Mouse (Mus musculus) limb, embryonic 14.5 days (tissue): ENCODE measurements around the gene Oscar. TPM values are rescaled to one million over a fixed set of nuclear protein-coding genes. Genes with fewer than 3 reads are reported as not detected.

Experiments
- ATAC-seq: fragments of 200-750 bp; cut with Nextera tagmentation; 2 replicates; pipeline ENCODE4 v1.8.0; 2017; ENCODE audit warnings: low read depth, moderate number of reproducible peaks, moderate TSS enrichment; ENCODE audit not compliant: low FRiP score
- DNase-seq: peaks from one replicate; pipeline ENCODE4 v3.0.0-alpha.2; 2015; ENCODE audit warnings: low spot score
- H3K27ac ChIP-seq: fragments of 300-500 bp; sonication (generic); replicated peaks from 2 replicates; pipeline ENCODE4 v1.5.1; 2014; ENCODE audit warnings: low read depth, mild to moderate bottlenecking, low read length, moderate library complexity, mixed read lengths
- H3K27me3 ChIP-seq: fragments of 300-500 bp; sonication (generic); 2 replicates; pipeline ENCODE4 v1.6.1; 2014; ENCODE audit warnings: low read length, mixed read lengths; ENCODE audit not compliant: control insufficient read depth, insufficient read depth
- H3K36me3 ChIP-seq: fragments of 300-500 bp; sonication (generic); 2 replicates; pipeline ENCODE4 v1.6.1; 2014; ENCODE audit warnings: mild to moderate bottlenecking, low read length, moderate library complexity, mixed read lengths; ENCODE audit not compliant: control insufficient read depth, insufficient read depth
- H3K4me1 ChIP-seq: fragments of 300-500 bp; sonication (generic); 2 replicates; pipeline ENCODE4 v1.6.1; 2014; ENCODE audit warnings: antibody characterized with exemption, low read length, mixed read lengths; ENCODE audit not compliant: control insufficient read depth, insufficient read depth
- H3K4me2 ChIP-seq: fragments of 300-500 bp; sonication (generic); replicated peaks from 2 replicates; pipeline ENCODE4 v1.6.1; 2014; ENCODE audit warnings: low read depth, mild to moderate bottlenecking, low read length, moderate library complexity; ENCODE audit not compliant: severe bottlenecking
- H3K4me3 ChIP-seq: fragments of 300-500 bp; sonication (generic); replicated peaks from 2 replicates; pipeline ENCODE4 v1.5.1; 2014; ENCODE audit warnings: low read length
- H3K9ac ChIP-seq: fragments of 300-500 bp; sonication (generic); 2 replicates; pipeline ENCODE4 v1.6.1; 2014; ENCODE audit warnings: mild to moderate bottlenecking, low read depth, low read length, moderate library complexity; ENCODE audit not compliant: severe bottlenecking
- H3K9me3 ChIP-seq: fragments of 300-500 bp; sonication (generic); 2 replicates; pipeline ENCODE4 v1.6.1; 2016; ENCODE audit warnings: low read length; ENCODE audit not compliant: control insufficient read depth
- POLR2A ChIP-seq: fragments of 200-500 bp; IDR thresholded peaks from 2 replicates; pipeline ENCODE4 v1.8.0; 2012; ENCODE audit warnings: inconsistent platforms, mild to moderate bottlenecking, moderate library complexity, borderline replicate concordance; ENCODE audit not compliant: insufficient read depth, insufficient read length; ENCODE audit errors: extremely low read depth
- WGBS: fragments of 180-500 bp; shearing (Covaris S2); extraction: QIAGEN DNeasy Blood & Tissue Kit; methylation state at CpG from one replicate; pipeline ENCODE4 v1.1.7; 2014; 5-methylcytosine and 5-hydroxymethylcytosine counted together
- polyA plus RNA-seq, 2 experiments: library from polyadenylated mRNA; depleted of rRNA in 1 of 2; stranded (reverse) in 1 of 2; unstranded in 1 of 2; fragments of >200 nt; fragmentation: Nextera tagmentation in 1 of 2; extraction: Ambion mirVana in 1 of 2; gene quantifications; 2 replicates each; pipeline versions ENCODE4 v1.2.1 to v1.2.3; 2012 to 2014

The Oscar gene
- polyA plus RNA-seq, 2 experiments, result 0.40 to 1.1 TPM

DNA sequence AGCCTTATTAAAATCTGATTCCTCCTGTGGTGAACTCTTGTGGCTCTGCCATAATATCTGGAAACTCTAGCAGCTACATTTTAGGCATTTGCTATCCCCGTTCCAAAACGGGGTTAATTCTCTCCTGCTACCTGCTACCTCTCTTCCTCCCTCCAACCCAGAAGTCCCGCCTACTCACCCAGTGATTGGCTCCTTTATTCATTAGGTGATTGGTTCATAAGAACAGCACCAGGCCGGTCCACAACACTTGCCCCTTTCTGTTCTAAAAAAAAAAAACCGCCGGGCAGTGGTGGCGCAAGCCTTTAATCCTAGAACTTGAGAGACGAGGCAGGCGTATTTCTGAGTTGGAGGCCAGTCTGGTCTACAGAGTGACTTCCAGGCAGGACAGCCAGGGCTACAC lies 20.8 kb downstream of the Oscar start:
- Histone ChIP-seq H3K4me1 (no peaks in the 10 kb centered on the region), H3K4me3 (no peak overlapping the region), H3K27ac (no peak overlapping the region), H3K9me3 (no peaks in the 10 kb centered on the region), H3K36me3 (no peaks in the 10 kb centered on the region), H3K9ac (no peak overlapping the region), H3K27me3 (no peaks in the 10 kb centered on the region), H3K4me2 (no peak overlapping the region)
- no peak for TF ChIP-seq POLR2A
- no peak for DNase-seq
- no peak for ATAC-seq
- WGBS, result 14% methylated on average over 9 of the region's 9 CpGs

DNA sequence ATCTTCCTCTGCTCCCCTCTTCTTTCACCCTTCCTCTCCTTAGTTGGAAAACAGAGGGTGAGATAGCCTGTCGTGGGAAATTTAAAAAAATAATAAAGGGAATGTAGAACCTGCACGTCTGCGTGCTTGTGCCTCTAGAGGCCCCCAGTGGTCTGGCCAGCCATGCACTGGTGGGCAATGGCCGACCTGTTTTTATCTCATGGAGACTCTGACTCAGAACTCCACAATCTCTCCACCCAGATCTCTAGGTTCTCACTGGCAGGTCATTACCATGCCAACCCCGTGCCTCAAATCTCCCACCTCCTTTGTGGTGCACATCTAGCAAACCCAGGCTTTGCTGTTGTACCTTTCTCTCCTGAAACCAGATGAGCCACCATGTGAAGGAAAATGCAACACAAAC lies 21.3 kb downstream of the Oscar start:
- Histone ChIP-seq H3K4me3 (no peak overlapping the region), H3K9ac (no peak overlapping the region), H3K4me2 (no peak overlapping the region), H3K4me1 (no peaks in the 10 kb centered on the region), H3K27ac (no peak overlapping the region), H3K36me3 (no peaks in the 10 kb centered on the region), H3K9me3 (no peaks in the 10 kb centered on the region), H3K27me3 (no peaks in the 10 kb centered on the region)
- no peak for TF ChIP-seq POLR2A
- no peak for ATAC-seq
- no peak for DNase-seq
- WGBS, result 27% methylated on average over 5 of the region's 5 CpGs

DNA sequence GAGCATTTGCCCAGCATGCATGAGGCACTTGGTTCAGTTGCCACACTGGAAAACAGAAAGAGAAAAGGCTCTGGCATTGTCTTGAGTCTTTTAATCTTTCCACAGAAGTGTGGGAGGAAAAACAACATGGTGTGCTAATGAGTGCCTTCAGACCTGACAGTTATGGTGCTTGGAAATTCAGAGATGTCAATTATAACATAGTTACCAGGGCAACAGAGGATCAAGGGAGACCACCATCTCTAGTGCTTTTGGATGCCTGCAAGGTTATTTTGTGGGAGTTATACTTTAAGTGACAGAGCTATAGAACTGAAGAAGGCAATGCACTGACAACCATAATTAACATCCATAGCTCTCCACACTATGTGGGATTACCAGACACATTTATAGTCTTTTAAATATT lies 22.1 kb downstream of the Oscar start:
- ATAC-seq, result no peak
- H3K36me3 ChIP-seq, result no peaks in the 10 kb centered on the region

DNA sequence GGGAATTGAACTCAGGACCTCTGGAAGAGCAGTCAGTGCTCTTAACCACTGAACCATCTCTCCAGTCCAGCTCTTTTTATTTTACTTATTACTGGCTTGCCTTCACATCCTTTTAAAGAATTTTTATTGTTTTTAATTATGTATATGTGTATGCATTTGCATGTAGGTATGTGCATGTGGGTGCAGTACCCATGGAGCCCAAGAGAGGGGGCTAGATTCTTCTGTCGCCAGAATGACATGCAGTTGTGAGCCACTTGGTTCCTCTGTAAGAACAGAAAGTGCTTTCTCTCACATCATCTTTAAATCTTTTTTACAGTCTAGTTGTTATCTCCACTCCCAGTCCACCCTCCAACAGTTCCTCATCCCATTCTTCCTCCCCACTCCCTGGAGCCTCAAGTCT lies 24.4 kb downstream of the Oscar start:
- TF ChIP-seq POLR2A, result no peak
- WGBS, result 61% methylated on average over 1 of the region's 1 CpGs
- no peak for ATAC-seq
- no peak overlapping the region for H3K4me2 ChIP-seq
- no peaks in the 10 kb centered on the region for H3K9me3 ChIP-seq
- no peak overlapping the region for H3K9ac ChIP-seq
- no peak for DNase-seq
- no peaks in the 10 kb centered on the region for H3K27me3 ChIP-seq
- no peak overlapping the region for H3K4me3 ChIP-seq
- no peak overlapping the region for H3K27ac ChIP-seq
- no peaks in the 10 kb centered on the region for H3K36me3 ChIP-seq
- H3K4me1 ChIP-seq, result no peaks in the 10 kb centered on the region

More for the DNA sequence above, 22.1 kb downstream of the Oscar start:
- H3K4me3 ChIP-seq, result no peak overlapping the region
- no peaks in the 10 kb centered on the region for H3K27me3 ChIP-seq
- H3K9me3 ChIP-seq, result no peaks in the 10 kb centered on the region
- DNase-seq, result no peak
- H3K4me1 ChIP-seq, result no peaks in the 10 kb centered on the region
- no peak overlapping the region for H3K27ac ChIP-seq
- no peak overlapping the region for H3K9ac ChIP-seq
- H3K4me2 ChIP-seq, result no peak overlapping the region
- TF ChIP-seq POLR2A, result no peak

DNA sequence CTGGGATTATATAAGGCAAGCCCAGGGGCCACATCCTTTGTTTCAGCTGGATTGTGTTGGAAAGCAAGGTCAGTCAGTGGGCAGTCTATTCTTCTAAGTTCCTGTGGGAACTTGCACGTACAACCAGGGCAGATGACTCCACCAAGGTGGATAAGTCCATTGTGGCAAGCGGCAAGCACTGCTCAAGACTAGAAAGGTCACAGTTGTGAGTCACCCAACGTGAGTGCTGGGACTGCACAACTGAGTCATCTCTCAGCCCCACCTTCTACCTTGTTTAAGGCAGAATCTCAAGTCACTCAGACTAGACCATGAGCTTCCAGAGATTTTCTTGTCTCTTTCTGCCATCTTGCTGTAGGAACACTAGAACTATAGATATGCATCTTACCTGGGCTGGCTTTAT lies 25.4 kb downstream of the Oscar start:
- ATAC-seq (no peak), DNase-seq (no peak)
- Histone ChIP-seq H3K27ac (no peak overlapping the region), H3K4me1 (no peaks in the 10 kb centered on the region), H3K9ac (no peak overlapping the region), H3K36me3 (no peaks in the 10 kb centered on the region), H3K9me3 (no peaks in the 10 kb centered on the region), H3K4me2 (no peak overlapping the region), H3K4me3 (no peak overlapping the region), H3K27me3 (no peaks in the 10 kb centered on the region)
- no peak for TF ChIP-seq POLR2A
- 79% methylated on average over 3 of the region's 3 CpGs for WGBS

DNA sequence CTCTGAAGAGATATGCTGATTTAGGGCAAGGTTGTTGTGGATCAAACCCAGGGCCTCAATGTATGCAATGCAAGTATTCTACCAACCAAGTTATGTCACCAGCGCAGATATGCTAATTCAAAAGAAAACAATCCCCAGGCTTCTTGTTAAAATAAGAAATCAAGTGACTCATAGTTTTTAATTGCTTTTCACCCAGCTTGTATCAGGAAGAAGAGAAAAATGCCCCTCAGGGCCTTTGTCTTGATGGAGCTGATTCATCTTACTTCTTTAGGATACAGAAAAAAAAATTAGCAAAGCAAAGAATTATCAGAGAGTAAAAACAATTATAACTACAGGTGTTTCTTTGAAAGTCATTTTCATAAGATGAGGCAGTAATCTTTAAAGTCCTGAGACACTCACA lies 28.7 kb downstream of the Oscar start:
- ATAC-seq (no peak), DNase-seq (no peak)
- H3K9me3 ChIP-seq, result no peaks in the 10 kb centered on the region
- no peak overlapping the region for H3K4me3 ChIP-seq
- H3K27ac ChIP-seq, result no peak overlapping the region
- no peak overlapping the region for H3K9ac ChIP-seq
- no peaks in the 10 kb centered on the region for H3K27me3 ChIP-seq
- 52% methylated on average over 1 of the region's 1 CpGs for WGBS
- no peaks in the 10 kb centered on the region for H3K4me1 ChIP-seq
- no peak for TF ChIP-seq POLR2A
- no peaks in the 10 kb centered on the region for H3K36me3 ChIP-seq
- H3K4me2 ChIP-seq, result no peak overlapping the region
